ENCODE assay signal across 23 mouse cellular contexts in genomic region chr10:52289261-52289660, GRCm38 (mm10).
"Had no signal": no experiment of that assay in that cellular context is flagged by ENCODE, and none has a peak within 500 bp of the region (broad histone marks: within the 10 kb centered on the region; RNA-seq: fewer than 3 reads in every experiment).

No protein-coding gene starts in this region.

- ATAC-seq: hindbrain, postnatal 0 days; intestine, embryonic 16.5 days; liver, embryonic 12.5 days had no signal

- H3K9ac ChIP-seq: heart, embryonic 12.5 days; hindbrain, embryonic 13.5 days; hindbrain, embryonic 15.5 days; kidney, embryonic 15.5 days; limb, embryonic 13.5 days; limb, embryonic 15.5 days; liver, embryonic 12.5 days had no signal

- H3K27ac ChIP-seq: heart, embryonic 10.5 days; hindbrain, embryonic 15.5 days; hindbrain, postnatal 0 days; kidney, embryonic 15.5 days; kidney, postnatal 0 days; limb, embryonic 13.5 days; limb, embryonic 15.5 days; liver, embryonic 12.5 days had no signal

- H3K4me2 ChIP-seq: heart, embryonic 12.5 days; hindbrain, embryonic 13.5 days; hindbrain, embryonic 15.5 days; kidney, embryonic 15.5 days; limb, embryonic 13.5 days; limb, embryonic 15.5 days; liver, embryonic 12.5 days had no signal

- H3K4me1 ChIP-seq: hindbrain, embryonic 13.5 days; hindbrain, embryonic 15.5 days; kidney, embryonic 15.5 days; limb, embryonic 13.5 days; limb, embryonic 15.5 days had no signal

- H3K27me3 ChIP-seq: heart, embryonic 12.5 days; hindbrain, embryonic 13.5 days; hindbrain, embryonic 15.5 days; kidney, embryonic 15.5 days; limb, embryonic 13.5 days; limb, embryonic 15.5 days; liver, embryonic 12.5 days had no signal

- H3K9me3 ChIP-seq: heart, embryonic 10.5 days; heart, embryonic 12.5 days; hindbrain, embryonic 13.5 days; hindbrain, embryonic 15.5 days; kidney, embryonic 15.5 days; limb, embryonic 13.5 days; limb, embryonic 15.5 days; liver, embryonic 12.5 days had no signal

- H3K4me3 ChIP-seq: heart, embryonic 10.5 days; heart, embryonic 12.5 days; hindbrain, embryonic 13.5 days; hindbrain, embryonic 15.5 days; kidney, embryonic 15.5 days; limb, embryonic 13.5 days; limb, embryonic 15.5 days; liver, embryonic 12.5 days had no signal

- DNase-seq: gastrocnemius, postnatal 14 days; gastrocnemius, postnatal 36 days; heart, adult 18-20 months; heart, postnatal 10 days; heart, postnatal 36 days; kidney, adult 11 months; kidney, adult 2 months; kidney, adult 9 months; kidney, postnatal 14 days; kidney, postnatal 36 days; layer of hippocampus, adult 9-11 months; left cerebral cortex, postnatal 4 days had no signal

- H3K36me3 ChIP-seq: hindbrain, embryonic 13.5 days; hindbrain, embryonic 15.5 days; limb, embryonic 13.5 days had no signal
